Mouse (Mus musculus): ENCODE data around the gene Fbxo3. TPM values are rescaled to one million over a fixed set of nuclear protein-coding genes. Genes with fewer than 3 reads are reported as not detected.
"Not testable (repeated sequence)": the region's sequence is repeated elsewhere in the genome, so short reads cannot be mapped to it uniquely, and the experiment has no call there.

Fbxo3 gene
- total RNA-seq, 4 experiments from 2014 or later = 56.7 to 61.0 (median 58.2) TPM

- DNase-seq (ENCODE audit: low spot score in 2 of 2) = peak; percentile 23 to 41
Measured at GRCm38 (mm10) chr2:104095741-104096213, 68.3 kb downstream of the Fbxo3 start, which contains the start of gene Cd59a. Gene Cd59a, plus strand, starts transcription at chr2:104095801.

GRCm38 (mm10) chr2:104096256-104096655 lies 68.7 kb downstream of the Fbxo3 start:
- no peak for DNase-seq (ENCODE audit: low spot score in 2 of 2)

- not testable (repeated sequence) for DNase-seq (ENCODE audit: low spot score in 2 of 2)
Measured at GRCm38 (mm10) chr2:104096796-104097195, 69.3 kb downstream of the Fbxo3 start.

GRCm38 (mm10) chr2:104097396-104097795 lies 69.9 kb downstream of the Fbxo3 start:
- DNase-seq (ENCODE audit: low spot score in 2 of 2) = not testable (repeated sequence)

GRCm38 (mm10) chr2:104098529-104099230 lies 71.2 kb downstream of the Fbxo3 start:
- no peak for DNase-seq (ENCODE audit: low spot score in 2 of 2)

GRCm38 (mm10) chr2:104099231-104099585 lies 71.7 kb downstream of the Fbxo3 start:
- DNase-seq (ENCODE audit: low spot score in 2 of 2) = no peak

- no peak for DNase-seq (ENCODE audit: low spot score in 2 of 2)
Measured at GRCm38 (mm10) chr2:104099946-104100345, 72.4 kb downstream of the Fbxo3 start.

GRCm38 (mm10) chr2:104104800-104105199 lies 77.3 kb downstream of the Fbxo3 start:
- no peak for DNase-seq (ENCODE audit: low spot score in 2 of 2)

GRCm38 (mm10) chr2:104109021-104109420 lies 81.5 kb downstream of the Fbxo3 start:
- DNase-seq (ENCODE audit: low spot score in 2 of 2) = not testable (repeated sequence)

GRCm38 (mm10) chr2:104109528-104109927 lies 82.0 kb downstream of the Fbxo3 start:
- DNase-seq (ENCODE audit: low spot score in 2 of 2) = no peak

- no peak for DNase-seq (ENCODE audit: low spot score in 2 of 2)
Measured at GRCm38 (mm10) chr2:104110031-104110430, 82.5 kb downstream of the Fbxo3 start.

GRCm38 (mm10) chr2:104111170-104111797 lies 83.8 kb downstream of the Fbxo3 start:
- not testable (repeated sequence) for DNase-seq (ENCODE audit: low spot score in 2 of 2)

Other genes with a start within 250 kb of the Fbxo3 start
- 100 to 1,000 TPM; 218 to 270 (median 243) TPM for gene Caprin1, start 230.1 kb upstream of the Fbxo3 start, total RNA-seq (2022)
- 10 to 100 TPM; 24.3 to 28.5 (median 27.2) TPM for gene Lmo2, start 69.7 kb upstream of the Fbxo3 start, total RNA-seq (2022)
- under 1 TPM in 1 of 4 experiments, not detected in 3; 0.76 TPM for gene 4931422A03Rik, start 640 bp downstream of the Fbxo3 start, total RNA-seq (2022)
- gene Gm10912, start 38.1 kb downstream of the Fbxo3 start, total RNA-seq (2022) = under 1 TPM; 0.51 to 0.72 (median 0.55) TPM
- gene Gm10799, start 40.8 kb downstream of the Fbxo3 start, total RNA-seq (2022) = not detected
- 1 to 10 TPM in 2 of 4 experiments, under 1 TPM in 2; 0.80 to 2.5 (median 1.6) TPM for gene Cd59b, start 42.1 kb downstream of the Fbxo3 start, total RNA-seq (2022)
- 1 to 10 TPM; 4.3 to 8.0 (median 7.0) TPM for gene Cd59a, start 68.1 kb downstream of the Fbxo3 start, total RNA-seq (2022)
- gene A930018P22Rik, start 95.0 kb downstream of the Fbxo3 start, total RNA-seq (2022) = not detected